Mouse (Mus musculus) liver, embryonic 14.5 days (tissue): ENCODE results near the gene Hsp90aa1.

Source experiments
- CTCF ChIP-seq: IDR thresholded peaks from 2 replicates; pipeline ENCODE4 v1.5.1; 2016; ENCODE audit warnings: antibody characterized with exemption, low read depth, control low read depth
- EP300 ChIP-seq: IDR thresholded peaks from 2 replicates; pipeline ENCODE4 v1.6.1; 2016; ENCODE audit warnings: antibody characterized with exemption, low read depth

DNA sequence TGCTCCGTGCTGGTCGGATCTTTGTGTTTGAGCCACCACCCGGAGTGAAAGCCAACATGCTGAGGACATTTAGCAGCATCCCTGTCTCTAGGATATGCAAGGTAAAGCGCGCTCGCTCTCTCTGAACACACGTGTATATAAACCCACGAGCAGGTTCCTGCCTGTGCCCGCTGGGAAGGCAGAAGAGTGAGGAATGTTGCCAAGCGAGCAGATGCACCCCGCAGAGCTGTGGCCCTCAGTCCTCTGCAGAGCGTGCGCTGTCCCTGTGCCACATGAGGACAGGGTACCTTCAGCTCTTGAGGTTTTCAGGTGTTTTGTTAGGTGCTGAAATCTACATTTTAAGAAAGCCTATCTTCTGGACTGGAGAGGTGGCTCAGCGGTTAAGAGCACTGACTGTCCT is 40.8 kb downstream of the Hsp90aa1 start:
- TF ChIP-seq CTCF = no peak
- no peak for TF ChIP-seq EP300
